Mouse (Mus musculus): Measurements from ENCODE around the gene Tgfb3.

The Tgfb3 gene

GRCm38 (mm10) chr12:86027747-86028146 lies 51.1 kb downstream of the Tgfb3 start:
- DNase-seq (ENCODE audit: low spot score), result no peak

- no peak for DNase-seq (ENCODE audit: low spot score)
Observed at GRCm38 (mm10) chr12:86027000-86027399, 51.8 kb downstream of the Tgfb3 start.

GRCm38 (mm10) chr12:86025480-86025879 lies 53.4 kb downstream of the Tgfb3 start:
- DNase-seq (ENCODE audit: low spot score), result no peak

DNA sequence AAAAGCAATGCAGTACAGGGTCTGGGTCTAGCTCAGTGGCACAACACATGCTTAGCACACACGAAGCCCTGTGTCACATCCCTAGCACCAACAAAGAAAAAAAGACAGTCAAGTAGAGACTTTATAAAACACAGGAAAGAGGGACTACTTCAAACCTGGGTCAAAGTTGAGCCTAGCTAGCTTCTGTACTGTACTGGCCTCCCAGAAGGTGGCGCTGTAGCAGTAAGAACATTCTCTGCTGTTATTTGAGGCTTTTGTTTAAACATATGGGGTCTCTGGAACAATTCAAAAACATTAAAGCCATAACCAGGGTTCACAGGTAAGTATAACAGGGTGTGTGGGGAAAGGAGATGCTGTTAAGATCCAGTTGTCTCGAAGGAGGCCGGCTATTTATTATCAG lies 54.4 kb downstream of the Tgfb3 start:
- no peak for DNase-seq (ENCODE audit: low spot score)

GRCm38 (mm10) chr12:86023081-86023871 lies 55.6 kb downstream of the Tgfb3 start:
- DNase-seq (ENCODE audit: low spot score), result no peak

- no peak for DNase-seq (ENCODE audit: low spot score)
Observed at GRCm38 (mm10) chr12:86022282-86022984, 56.4 kb downstream of the Tgfb3 start.

DNA sequence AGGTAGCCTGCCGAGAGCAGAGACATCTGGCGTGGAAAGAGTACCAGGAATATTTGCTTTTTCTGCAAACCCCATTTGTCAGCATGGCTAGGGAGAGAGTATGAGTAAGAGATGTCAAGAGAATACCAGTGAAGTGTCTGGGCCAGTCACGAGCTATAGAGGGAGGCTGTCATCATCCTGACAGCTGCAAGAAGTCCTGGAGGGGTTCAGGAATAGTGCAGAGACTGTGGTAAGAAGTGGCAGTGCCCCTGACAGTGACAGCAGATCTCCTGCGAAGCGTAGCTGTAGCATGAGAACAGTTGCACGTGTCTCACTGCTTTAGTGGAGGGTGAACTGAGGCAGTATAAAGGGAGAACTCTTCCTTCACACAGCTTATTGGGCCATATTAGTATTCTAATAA lies 57.3 kb downstream of the Tgfb3 start:
- no peak for DNase-seq (ENCODE audit: low spot score)

- no peak for DNase-seq (ENCODE audit: low spot score)
Observed at GRCm38 (mm10) chr12:86017360-86017759, 61.5 kb downstream of the Tgfb3 start.

GRCm38 (mm10) chr12:86015114-86015513 lies 63.7 kb downstream of the Tgfb3 start:
- no peak for DNase-seq (ENCODE audit: low spot score)

DNA sequence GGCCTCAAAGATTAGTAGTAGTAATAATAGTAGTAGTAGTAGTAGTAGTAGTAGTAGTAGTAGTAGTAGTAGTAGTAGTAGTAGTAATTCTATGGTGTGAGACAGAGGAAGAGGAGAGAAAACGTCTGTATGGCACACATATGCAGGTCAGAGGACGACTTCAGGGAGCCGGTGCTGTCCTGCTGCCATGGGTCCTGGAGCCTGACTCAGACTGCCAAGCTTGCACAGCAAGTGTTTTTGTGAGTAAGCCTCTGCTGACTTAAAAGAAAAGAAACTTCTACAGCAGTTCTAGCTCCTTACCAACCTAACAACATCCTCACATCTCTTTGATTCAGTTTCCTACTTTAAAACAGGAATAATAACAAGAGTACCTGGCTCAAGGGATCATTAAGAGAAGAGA lies 64.2 kb downstream of the Tgfb3 start:
- DNase-seq (ENCODE audit: low spot score), result no peak

- DNase-seq (ENCODE audit: low spot score), result no peak
Observed at GRCm38 (mm10) chr12:86014174-86014573, 64.7 kb downstream of the Tgfb3 start.

GRCm38 (mm10) chr12:86012195-86012594 lies 66.6 kb downstream of the Tgfb3 start:
- no peak for DNase-seq (ENCODE audit: low spot score)

DNA sequence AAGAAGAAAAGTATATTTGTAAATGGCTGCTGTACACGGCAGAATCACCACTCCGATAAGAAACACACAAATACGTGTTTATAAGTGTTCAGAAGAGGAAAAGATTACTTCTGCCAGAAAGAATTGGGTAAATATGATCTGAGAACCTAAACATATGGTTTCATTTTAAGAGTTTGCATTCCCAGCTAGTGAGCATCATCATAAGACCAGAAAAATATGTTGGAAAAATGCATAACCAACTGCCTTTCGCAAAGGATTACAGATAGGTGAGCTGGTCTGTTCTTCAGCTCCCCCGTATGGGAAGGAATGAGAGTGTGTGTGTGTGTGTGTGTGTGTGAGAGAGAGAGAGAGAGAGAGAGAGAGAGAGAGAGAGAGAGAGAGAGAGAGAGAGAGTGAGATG lies 68.2 kb downstream of the Tgfb3 start:
- no peak for DNase-seq (ENCODE audit: low spot score)

- DNase-seq (ENCODE audit: low spot score), result no peak
Observed at GRCm38 (mm10) chr12:86007377-86007776, 71.5 kb downstream of the Tgfb3 start.
